Mouse (Mus musculus) liver, embryonic 12.5 days (tissue): ENCODE results near the gene Tex35. TPM values are rescaled to one million over a fixed set of nuclear protein-coding genes. Genes with fewer than 3 reads are reported as not detected.
A peak's percentile ranks its signal among the peaks of the same experiment; 100 is the strongest.

Experiments
- ATAC-seq: fragments of 200-750 bp; cut with Nextera tagmentation; 2 replicates; pipeline ENCODE4 v1.8.0; 2017; ENCODE audit warnings: moderate number of reproducible peaks, mild to moderate bottlenecking, moderate library complexity
- H3K27ac ChIP-seq: fragments of 300-500 bp; sonication (generic); 2 replicates; pipeline ENCODE4 v1.5.1; 2016; ENCODE audit warnings: mild to moderate bottlenecking
- H3K27me3 ChIP-seq: fragments of 300-500 bp; sonication (generic); replicated peaks from 2 replicates; pipeline ENCODE4 v1.6.1; 2016; ENCODE audit warnings: mild to moderate bottlenecking, moderate library complexity
- H3K36me3 ChIP-seq: fragments of 300-500 bp; sonication (generic); 2 replicates; pipeline ENCODE4 v1.6.1; 2016; ENCODE audit warnings: mild to moderate bottlenecking, moderate library complexity
- H3K4me1 ChIP-seq: fragments of 300-500 bp; sonication (generic); 2 replicates; pipeline ENCODE4 v1.6.1; 2016
- H3K4me2 ChIP-seq: fragments of 300-500 bp; sonication (generic); 2 replicates; pipeline ENCODE4 v1.6.1; 2016; ENCODE audit warnings: mild to moderate bottlenecking, moderate library complexity
- H3K4me3 ChIP-seq: fragments of 300-500 bp; sonication (generic); 2 replicates; pipeline ENCODE4 v1.5.1; 2016; ENCODE audit warnings: mild to moderate bottlenecking, moderate library complexity
- H3K9ac ChIP-seq: fragments of 300-500 bp; sonication (generic); 2 replicates; pipeline ENCODE4 v1.6.1; 2016; ENCODE audit warnings: mild to moderate bottlenecking, moderate library complexity
- H3K9me3 ChIP-seq: fragments of 300-500 bp; sonication (generic); replicated peaks from 2 replicates; pipeline ENCODE4 v1.6.1; 2016; ENCODE audit warnings: mild to moderate bottlenecking, moderate library complexity
- WGBS: fragments of 180-500 bp; shearing (Covaris S2); methylation state at CpG from one replicate; pipeline ENCODE4 v1.1.7; 2016; ENCODE audit not compliant: insufficient replicate concordance; 5-methylcytosine and 5-hydroxymethylcytosine counted together
- polyA plus RNA-seq: library from polyadenylated mRNA; unstranded; fragments of >200 nt; fragmentation: Nextera tagmentation; extraction: Ambion mirVana; gene quantifications from 2 replicates; pipeline ENCODE4 v1.2.1, GENCODE M21; 2016

The Tex35 gene
- polyA plus RNA-seq, 1 experiment from 2014 or later: not detected

- 59% methylated on average over 2 of the region's 2 CpGs for WGBS
- no peak for ATAC-seq
- H3K4me2 ChIP-seq: no peak overlapping the region
These were observed 6.0 kb upstream of the Tex35 start for GRCm38 (mm10) chr1:157114492-157114891.

GRCm38 (mm10) chr1:157110287-157110835, 1.9 kb upstream of the Tex35 start:
- H3K27ac ChIP-seq: no peak overlapping the region
- ATAC-seq: no peak
- 75% methylated on average over 6 of the region's 6 CpGs for WGBS

More at GRCm38 (mm10) chr1:157114492-157114891, 6.0 kb upstream of the Tex35 start:
- Histone ChIP-seq H3K27ac (no peak overlapping the region), H3K9me3 (no peaks in the 10 kb centered on the region), H3K36me3 (no peaks in the 10 kb centered on the region), H3K4me3 (no peak overlapping the region), H3K4me1 (no peaks in the 10 kb centered on the region), H3K27me3 (no peaks in the 10 kb centered on the region), H3K9ac (no peak overlapping the region)

GRCm38 (mm10) chr1:157101122-157101865, 7.2 kb downstream of the Tex35 start:
- H3K4me1 ChIP-seq: peaks cover 7% of the 10 kb centered on the region; the same call in 1 of the 2 replicates
- no peak overlapping the region for H3K9ac ChIP-seq
- ATAC-seq: no peak

More at GRCm38 (mm10) chr1:157110287-157110835, 1.9 kb upstream of the Tex35 start:
- Histone ChIP-seq H3K4me2 (no peak overlapping the region), H3K27me3 (no peaks in the 10 kb centered on the region), H3K9ac (no peak overlapping the region), H3K36me3 (no peaks in the 10 kb centered on the region), H3K4me1 (no peaks in the 10 kb centered on the region), H3K9me3 (no peaks in the 10 kb centered on the region), H3K4me3 (no peak overlapping the region)

GRCm38 (mm10) chr1:157095534-157095933, 12.9 kb downstream of the Tex35 start:
- H3K9ac ChIP-seq: no peak overlapping the region
- H3K4me3 ChIP-seq: no peak overlapping the region
- WGBS: 68% methylated on average over 4 of the region's 4 CpGs
- no peaks in the 10 kb centered on the region for H3K9me3 ChIP-seq
- no peaks in the 10 kb centered on the region for H3K36me3 ChIP-seq
- no peak overlapping the region for H3K27ac ChIP-seq
- no peak overlapping the region for H3K4me2 ChIP-seq
- no peaks in the 10 kb centered on the region for H3K4me1 ChIP-seq
- no peak for ATAC-seq
- H3K27me3 ChIP-seq: 0 out of 2 replicates have a peak, but pooled peaks cover 5% of the 10 kb centered on the region

More at GRCm38 (mm10) chr1:157101122-157101865, 7.2 kb downstream of the Tex35 start:
- no peaks in the 10 kb centered on the region for H3K9me3 ChIP-seq
- H3K27ac ChIP-seq: no peak overlapping the region
- WGBS: 15% methylated on average over 19 of the region's 19 CpGs
- H3K4me2 ChIP-seq: peak overlapping the region; percentile 49
- H3K4me3 ChIP-seq: peak overlapping the region; percentile 8; the same call in 1 of the 2 replicates
- 0 out of 2 replicates have a peak, but pooled peaks cover 5% of the 10 kb centered on the region for H3K27me3 ChIP-seq
- H3K36me3 ChIP-seq: no peaks in the 10 kb centered on the region

GRCm38 (mm10) chr1:157092622-157093021, 15.9 kb downstream of the Tex35 start:
- Histone ChIP-seq H3K27me3 (no peaks in the 10 kb centered on the region), H3K4me3 (no peak overlapping the region), H3K9me3 (no peaks in the 10 kb centered on the region), H3K36me3 (no peaks in the 10 kb centered on the region), H3K27ac (no peak overlapping the region), H3K4me1 (no peaks in the 10 kb centered on the region), H3K4me2 (no peak overlapping the region), H3K9ac (no peak overlapping the region)
- no peak for ATAC-seq
- 72% methylated on average over 1 of the region's 1 CpGs for WGBS

- no peaks in the 10 kb centered on the region for H3K4me1 ChIP-seq
- H3K9me3 ChIP-seq: no peaks in the 10 kb centered on the region
- ATAC-seq: no peak
- 43% methylated on average over 4 of the region's 4 CpGs for WGBS
- H3K9ac ChIP-seq: no peak overlapping the region
- H3K27me3 ChIP-seq: no peaks in the 10 kb centered on the region
- H3K36me3 ChIP-seq: no peaks in the 10 kb centered on the region
- no peak overlapping the region for H3K4me3 ChIP-seq
- H3K4me2 ChIP-seq: no peak overlapping the region
- H3K27ac ChIP-seq: no peak overlapping the region
These were observed 16.3 kb downstream of the Tex35 start for GRCm38 (mm10) chr1:157092140-157092539.

- Histone ChIP-seq H3K27me3 (no peaks in the 10 kb centered on the region), H3K4me1 (peaks cover 9% of the 10 kb centered on the region), H3K9ac (no peak overlapping the region), H3K9me3 (no peaks in the 10 kb centered on the region), H3K27ac (no peak overlapping the region), H3K4me3 (no peak overlapping the region), H3K4me2 (no peak overlapping the region), H3K36me3 (no peaks in the 10 kb centered on the region)
- 56% methylated on average over 3 of the region's 3 CpGs for WGBS
- ATAC-seq: no peak
These were observed 17.6 kb downstream of the Tex35 start for GRCm38 (mm10) chr1:157090835-157091234.

GRCm38 (mm10) chr1:157086097-157086994, 22.1 kb downstream of the Tex35 start:
- Histone ChIP-seq H3K4me3 (peak overlapping the region; percentile 50), H3K36me3 (no peaks in the 10 kb centered on the region), H3K27me3 (no peaks in the 10 kb centered on the region), H3K27ac (no peak overlapping the region), H3K9me3 (no peaks in the 10 kb centered on the region), H3K4me2 (peak overlapping the region; percentile 70), H3K9ac (peak overlapping the region; percentile 55), H3K4me1 (peaks cover 18% of the 10 kb centered on the region)
- 0 out of 2 replicates have a peak, but pooled peaks have one; percentile 46 for ATAC-seq
- 8% methylated on average over 25 of the region's 25 CpGs for whole genome bisulfite sequencing

GRCm38 (mm10) chr1:157082931-157083330, 25.5 kb downstream of the Tex35 start:
- Histone ChIP-seq H3K36me3 (no peaks in the 10 kb centered on the region), H3K4me2 (no peak overlapping the region), H3K27ac (no peak overlapping the region), H3K9me3 (no peaks in the 10 kb centered on the region), H3K4me1 (peaks cover 20% of the 10 kb centered on the region), H3K27me3 (no peaks in the 10 kb centered on the region; the same call in 1 of the 2 replicates), H3K4me3 (no peak overlapping the region), H3K9ac (no peak overlapping the region)
- ATAC-seq: no peak
- 68% methylated on average over 4 of the region's 4 CpGs for WGBS

- no peaks in the 10 kb centered on the region; the same call in 1 of the 2 replicates for H3K27me3 ChIP-seq
- no peak for ATAC-seq
- WGBS: 33% methylated on average over 8 of the region's 8 CpGs
These were observed 26.5 kb downstream of the Tex35 start for GRCm38 (mm10) chr1:157081999-157082398.

GRCm38 (mm10) chr1:157081076-157081804, 27.2 kb downstream of the Tex35 start:
- Histone ChIP-seq H3K27ac (no peak overlapping the region), H3K36me3 (no peaks in the 10 kb centered on the region), H3K27me3 (no peaks in the 10 kb centered on the region; the same call in 1 of the 2 replicates), H3K9me3 (no peaks in the 10 kb centered on the region), H3K9ac (no peak overlapping the region), H3K4me2 (no peak overlapping the region), H3K4me1 (peaks cover 25% of the 10 kb centered on the region; the same call in 1 of the 2 replicates), H3K4me3 (no peak overlapping the region)
- 49% methylated on average over 15 of the region's 15 CpGs for WGBS
- ATAC-seq: no peak

More at GRCm38 (mm10) chr1:157081999-157082398, 26.5 kb downstream of the Tex35 start:
- H3K27ac ChIP-seq: no peak overlapping the region
- H3K9me3 ChIP-seq: no peaks in the 10 kb centered on the region
- H3K36me3 ChIP-seq: no peaks in the 10 kb centered on the region
- H3K4me1 ChIP-seq: peaks cover 24% of the 10 kb centered on the region
- no peak overlapping the region for H3K9ac ChIP-seq
- H3K4me3 ChIP-seq: no peak overlapping the region
- no peak overlapping the region for H3K4me2 ChIP-seq
